Mouse (Mus musculus): ENCODE data around the gene Cblc.

Gene Cblc

GRCm38 (mm10) chr7:19781741-19782140, 14.9 kb downstream of the Cblc start:
- no peak for DNase-seq

GRCm38 (mm10) chr7:19779903-19780302, 16.7 kb downstream of the Cblc start:
- no peak for DNase-seq

GRCm38 (mm10) chr7:19778645-19779044, 18.0 kb downstream of the Cblc start:
- DNase-seq, result peak; percentile 74 to 78

GRCm38 (mm10) chr7:19777049-19777723, 19.4 kb downstream of the Cblc start:
- no peak for DNase-seq

GRCm38 (mm10) chr7:19771682-19772081, 24.9 kb downstream of the Cblc start:
- no peak for DNase-seq

GRCm38 (mm10) chr7:19770984-19771391, 25.6 kb downstream of the Cblc start, which contains the start of gene Bcam:
TSS of gene Bcam (minus strand) at chr7:19771016.
- peak; percentile 74 to 85 for DNase-seq

- peak; percentile 94 for DNase-seq
Measured at GRCm38 (mm10) chr7:19770375-19770754, 26.2 kb downstream of the Cblc start.

GRCm38 (mm10) chr7:19769434-19770374, 26.9 kb downstream of the Cblc start:
- peak in 1 of 2 experiments; percentile 23 for DNase-seq

GRCm38 (mm10) chr7:19769001-19769400, 27.6 kb downstream of the Cblc start:
- DNase-seq, result peak; percentile 34 to 65

GRCm38 (mm10) chr7:19768251-19768650, 28.4 kb downstream of the Cblc start:
- DNase-seq, result no peak

- no peak for DNase-seq
Measured at GRCm38 (mm10) chr7:19764581-19764980, 32.0 kb downstream of the Cblc start.

- no peak for DNase-seq
Measured at GRCm38 (mm10) chr7:19763829-19764477, 32.7 kb downstream of the Cblc start.

GRCm38 (mm10) chr7:19762283-19762682, 34.3 kb downstream of the Cblc start:
- DNase-seq, result peak in 1 of 2 experiments; percentile 63

- no peak for DNase-seq
Measured at GRCm38 (mm10) chr7:19760021-19760420, 36.6 kb downstream of the Cblc start.

GRCm38 (mm10) chr7:19758623-19759022, 38.0 kb downstream of the Cblc start:
- no peak for DNase-seq

GRCm38 (mm10) chr7:19755851-19756786, 40.5 kb downstream of the Cblc start:
- DNase-seq, result peak; percentile 79 to 87

GRCm38 (mm10) chr7:19755008-19755407, 41.6 kb downstream of the Cblc start:
- DNase-seq, result no peak

GRCm38 (mm10) chr7:19754065-19754464, 42.5 kb downstream of the Cblc start:
- no peak for DNase-seq

- peak; percentile 82 to 91 for DNase-seq
Measured at GRCm38 (mm10) chr7:19753587-19753986, 43.0 kb downstream of the Cblc start.

GRCm38 (mm10) chr7:19752652-19753051, 44.0 kb downstream of the Cblc start:
- peak in 1 of 2 experiments; percentile 50 for DNase-seq

GRCm38 (mm10) chr7:19751070-19751383, 45.6 kb downstream of the Cblc start:
- DNase-seq, result no peak

Measured in lung, postnatal 4 days (tissue).